Mouse (Mus musculus): ENCODE measurements around the gene Apom. TPM values are rescaled to one million over a fixed set of nuclear protein-coding genes. Genes with fewer than 3 reads are reported as not detected.

The Apom gene
- total RNA-seq, 2 experiments from 2014 or later, result not detected

- DNase-seq (ENCODE audit: low spot score in 2 of 2), result no peak
Observed at GRCm38 (mm10) chr17:35159638-35160037, 27.8 kb upstream of the Apom start.

- DNase-seq (ENCODE audit: low spot score in 2 of 2), result no peak
Observed at GRCm38 (mm10) chr17:35158850-35159593, 27.2 kb upstream of the Apom start.

DNA sequence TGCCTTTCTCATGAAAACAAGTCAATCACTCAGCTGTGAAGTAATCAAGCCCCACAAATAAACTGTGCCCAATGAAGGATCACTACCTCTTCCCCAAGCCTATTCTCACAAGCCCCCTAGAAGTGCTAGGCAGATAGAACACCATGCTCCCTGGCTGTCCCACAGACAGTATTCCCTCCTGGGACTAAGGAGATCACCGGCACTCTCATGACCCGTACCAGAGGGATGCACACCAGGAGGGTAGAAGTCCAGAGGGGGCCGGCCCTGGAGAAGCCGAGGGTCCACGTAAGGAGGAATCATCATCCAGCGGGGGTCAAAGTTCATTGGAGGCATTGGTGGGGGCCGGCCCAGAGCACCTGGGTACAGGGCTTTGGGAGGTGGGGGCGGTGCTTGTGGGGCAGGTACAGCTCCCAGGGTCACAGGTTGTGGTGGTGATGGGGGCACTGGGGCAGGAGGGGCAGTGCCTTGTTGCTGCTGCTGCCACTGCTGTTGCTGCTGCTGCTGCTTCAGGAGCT lies 25.9 kb upstream of the Apom start:
- DNase-seq (ENCODE audit: low spot score in 2 of 2), result no peak

DNA sequence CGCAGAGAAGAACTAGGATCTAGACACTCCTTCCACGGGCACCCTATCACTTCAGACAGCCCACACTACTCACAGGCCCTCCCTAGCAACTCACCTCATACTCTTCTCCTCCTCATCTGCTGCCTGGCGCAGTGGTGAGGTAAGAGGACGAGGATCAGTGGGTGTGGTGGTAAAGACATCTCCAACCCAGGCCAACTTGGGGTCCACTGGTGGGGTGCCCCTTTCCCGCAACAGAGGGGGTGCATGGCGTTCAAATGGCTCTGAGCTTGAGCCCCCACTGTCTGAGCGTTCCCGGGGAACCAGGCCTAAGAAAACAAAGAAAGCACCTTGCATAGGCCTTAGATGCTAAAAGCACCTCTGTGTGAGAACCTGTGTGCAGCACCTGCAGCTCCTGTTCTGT lies 25.4 kb upstream of the Apom start:
- no peak for DNase-seq (ENCODE audit: low spot score in 2 of 2)

- no peak for DNase-seq (ENCODE audit: low spot score in 2 of 2)
Observed at GRCm38 (mm10) chr17:35156461-35157200, 24.8 kb upstream of the Apom start.

DNA sequence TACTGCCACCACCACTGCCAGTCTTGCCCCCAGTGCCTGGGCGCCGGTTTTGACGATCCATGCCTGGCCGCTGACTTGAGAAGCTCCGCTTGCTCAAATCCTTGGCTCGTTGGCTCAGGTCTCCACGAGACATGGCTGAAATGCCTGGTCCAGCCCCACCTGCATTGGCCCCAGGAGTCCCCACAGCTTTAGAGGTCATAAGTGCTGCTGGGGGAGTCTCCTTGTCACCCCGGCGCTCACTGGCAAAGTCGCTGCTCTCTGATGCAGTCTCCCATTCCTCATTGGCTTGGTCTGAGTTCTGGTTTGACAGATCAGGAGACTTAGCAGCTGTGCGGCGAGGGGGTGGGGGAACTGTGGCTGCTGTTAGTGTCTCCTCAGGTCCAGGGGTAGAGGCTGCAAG lies 23.6 kb upstream of the Apom start:
- no peak for DNase-seq (ENCODE audit: low spot score in 2 of 2)

GRCm38 (mm10) chr17:35154616-35155015 lies 22.8 kb upstream of the Apom start:
- DNase-seq (ENCODE audit: low spot score in 2 of 2), result no peak

- no peak for DNase-seq (ENCODE audit: low spot score in 2 of 2)
Observed at GRCm38 (mm10) chr17:35153931-35154330, 22.1 kb upstream of the Apom start.

DNA sequence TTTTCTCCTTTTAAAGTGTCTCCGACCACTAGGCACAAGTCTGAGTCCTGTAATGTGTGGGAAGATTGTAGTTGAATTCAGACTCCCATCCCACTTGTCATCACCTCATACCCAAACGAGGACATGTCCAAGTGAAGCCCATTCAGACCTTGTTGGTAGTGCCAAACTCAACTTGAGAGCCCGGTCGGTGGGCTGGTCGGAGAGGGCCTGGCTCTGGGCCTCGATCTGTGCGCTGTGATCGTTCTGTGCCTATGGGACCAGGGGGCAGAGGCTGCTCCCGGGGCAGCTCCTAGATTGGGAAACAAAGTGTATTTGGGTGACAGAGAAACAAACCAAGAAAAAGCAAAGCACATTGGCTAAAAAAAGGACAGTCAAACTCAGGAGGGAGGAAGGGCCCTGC lies 21.2 kb upstream of the Apom start:
- DNase-seq (ENCODE audit: low spot score in 2 of 2), result no peak

GRCm38 (mm10) chr17:35152121-35152520 lies 20.3 kb upstream of the Apom start:
- DNase-seq (ENCODE audit: low spot score in 2 of 2), result no peak

GRCm38 (mm10) chr17:35147922-35148639 lies 16.2 kb upstream of the Apom start:
- DNase-seq (ENCODE audit: low spot score in 2 of 2), result no peak

- DNase-seq (ENCODE audit: low spot score in 2 of 2), result no peak
Observed at GRCm38 (mm10) chr17:35147348-35147747, 15.5 kb upstream of the Apom start.

- DNase-seq (ENCODE audit: low spot score in 2 of 2), result no peak
Observed at GRCm38 (mm10) chr17:35146139-35146538, 14.3 kb upstream of the Apom start.

DNA sequence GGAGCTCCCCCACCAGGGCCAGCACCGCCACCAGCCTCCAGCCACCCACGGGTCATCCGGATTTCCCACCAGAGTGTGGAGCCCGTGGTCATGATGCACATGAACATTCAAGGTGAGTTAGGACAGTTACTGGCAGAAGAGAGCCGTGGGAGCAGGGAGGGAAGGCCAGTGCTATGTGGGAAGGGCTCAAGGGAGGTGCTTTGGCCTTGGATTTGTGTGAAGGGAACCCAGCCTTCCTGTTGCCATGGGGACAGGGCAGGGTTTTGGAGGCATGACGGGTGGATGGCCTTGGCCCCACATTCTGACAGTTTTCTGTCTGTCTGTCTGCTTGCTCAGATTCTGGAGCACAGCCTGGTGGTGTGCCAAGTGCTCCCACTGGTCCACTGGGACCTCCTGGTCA lies 10.1 kb upstream of the Apom start:
- no peak for DNase-seq (ENCODE audit: low spot score in 2 of 2)

GRCm38 (mm10) chr17:35140490-35140996 lies 8.7 kb upstream of the Apom start:
- DNase-seq (ENCODE audit: low spot score in 2 of 2), result no peak

GRCm38 (mm10) chr17:35139269-35139668 lies 7.4 kb upstream of the Apom start:
- no peak for DNase-seq (ENCODE audit: low spot score in 2 of 2)

- DNase-seq (ENCODE audit: low spot score in 2 of 2), result no peak
Observed at GRCm38 (mm10) chr17:35135591-35136320, 3.9 kb upstream of the Apom start.

- peak; percentile 92 to 96 for DNase-seq (ENCODE audit: low spot score in 2 of 2)
Observed at GRCm38 (mm10) chr17:35134801-35135590, 3.1 kb upstream of the Apom start, which contains the start of gene Bag6. Gene Bag6, plus strand, starts transcription at chr17:35135178.

DNA sequence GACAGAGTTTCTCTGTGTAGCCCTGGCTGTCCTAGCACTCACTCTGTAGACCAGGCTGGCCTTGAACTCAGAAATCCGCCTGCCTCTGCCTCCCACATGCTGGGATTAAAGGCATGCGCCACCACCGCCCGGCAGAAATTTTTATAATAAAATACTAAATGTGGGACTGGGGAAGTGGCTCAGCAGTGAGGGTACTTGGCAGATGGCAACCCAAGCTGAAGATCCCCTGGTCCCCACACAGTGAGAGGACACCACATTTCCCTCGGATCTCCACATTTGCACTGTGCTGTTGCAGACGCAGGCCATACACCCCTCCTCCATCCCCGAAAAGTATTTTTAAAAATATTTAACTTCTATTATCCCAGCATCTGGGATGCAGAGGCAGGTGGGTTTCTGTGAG lies 1.7 kb upstream of the Apom start:
- no peak for DNase-seq (ENCODE audit: low spot score in 2 of 2)

DNA sequence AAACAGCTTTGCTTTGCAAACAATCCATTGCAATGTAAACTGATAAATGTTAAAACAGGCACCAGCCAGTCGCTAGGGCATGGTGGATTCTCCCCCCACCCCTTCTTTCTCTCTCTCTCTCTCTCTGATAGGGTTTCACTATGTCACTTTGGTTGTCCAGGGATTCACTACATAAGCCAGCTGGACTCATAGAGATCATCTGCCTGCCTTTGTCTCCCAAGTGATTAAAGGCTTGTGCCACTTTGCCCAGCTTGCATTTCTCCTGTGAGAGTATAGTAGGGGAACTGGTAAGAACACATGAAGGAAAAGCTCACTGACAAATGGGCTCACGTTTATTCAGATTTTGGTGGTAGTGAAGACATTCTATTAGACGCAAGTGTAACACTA lies 317 bp upstream of the Apom start:
- DNase-seq (ENCODE audit: low spot score in 2 of 2), result no peak

Data from layer of hippocampus, adult 18-20 months (tissue).